Mouse (Mus musculus) macrophage (primary cell): ENCODE data around the gene Mad1l1. TPM values are rescaled to one million over a fixed set of nuclear protein-coding genes. Genes with fewer than 3 reads are reported as not detected.

Experiments used
- H3K27ac ChIP-seq: fragments of 350-480 bp; formaldehyde crosslinking; 2 replicates; pipeline ENCODE4 v1.9.0; 2021
- H3K36me3 ChIP-seq: fragments of 350-480 bp; formaldehyde crosslinking; 2 replicates; pipeline ENCODE4 v1.9.0; 2021; ENCODE audit errors: inconsistent target
- H3K4me3 ChIP-seq: fragments of 350-480 bp; formaldehyde crosslinking; 2 replicates; pipeline ENCODE4 v1.9.0; 2021; ENCODE audit errors: inconsistent target
- H3K79me2 ChIP-seq: fragments of 350-480 bp; formaldehyde crosslinking; 2 replicates; pipeline ENCODE4 v1.9.0; 2021; ENCODE audit errors: inconsistent target
- WGBS: methylation state at CpG from one replicate; pipeline ENCODE4 v1.1.7; 2026; ENCODE audit warnings: inconsistent platforms; ENCODE audit not compliant: missing documents; 5-methylcytosine and 5-hydroxymethylcytosine counted together
- polyA plus RNA-seq: library from polyadenylated mRNA; stranded (reverse); fragments of 250-400 nt; gene quantifications from 3 replicates; pipeline ENCODE4 v1.2.4, GENCODE M21; 2018; ENCODE audit warnings: inconsistent platforms

Mad1l1 gene
- polyA plus RNA-seq, 1 experiment from 2014 or later, result 15.3 TPM

- no peak overlapping the region for H3K4me3 ChIP-seq
- no peak overlapping the region for H3K27ac ChIP-seq
- no peaks in the 10 kb centered on the region for H3K79me2 ChIP-seq
- no peaks in the 10 kb centered on the region for H3K36me3 ChIP-seq
- 96% methylated on average over 4 of the region's 4 CpGs for WGBS
Observed at GRCm38 (mm10) chr5:140026366-140026765, 295.0 kb downstream of the Mad1l1 start.

- Histone ChIP-seq H3K27ac (no peak overlapping the region), H3K79me2 (no peaks in the 10 kb centered on the region), H3K4me3 (no peak overlapping the region), H3K36me3 (no peaks in the 10 kb centered on the region)
- WGBS, result 97% methylated on average over 2 of the region's 2 CpGs
Observed at GRCm38 (mm10) chr5:140025301-140025700, 296.1 kb downstream of the Mad1l1 start.

GRCm38 (mm10) chr5:140023941-140024500 is 297.3 kb downstream of the Mad1l1 start:
- H3K27ac ChIP-seq, result no peak overlapping the region
- no peak overlapping the region for H3K4me3 ChIP-seq
- WGBS, result 64% methylated on average over 3 of the region's 3 CpGs
- H3K36me3 ChIP-seq, result no peaks in the 10 kb centered on the region
- no peaks in the 10 kb centered on the region for H3K79me2 ChIP-seq

- WGBS, result 96% methylated on average over 6 of the region's 6 CpGs
- no peak overlapping the region for H3K4me3 ChIP-seq
- H3K36me3 ChIP-seq, result no peaks in the 10 kb centered on the region
- H3K79me2 ChIP-seq, result no peaks in the 10 kb centered on the region
- no peak overlapping the region for H3K27ac ChIP-seq
Observed at GRCm38 (mm10) chr5:140022861-140023260, 298.5 kb downstream of the Mad1l1 start.

- H3K79me2 ChIP-seq, result no peaks in the 10 kb centered on the region
- no peak overlapping the region for H3K27ac ChIP-seq
- no peak overlapping the region for H3K4me3 ChIP-seq
- H3K36me3 ChIP-seq, result no peaks in the 10 kb centered on the region
- WGBS, result 91% methylated on average over 10 of the region's 10 CpGs
Observed at GRCm38 (mm10) chr5:140021755-140022154, 299.6 kb downstream of the Mad1l1 start.

- no peak overlapping the region for H3K27ac ChIP-seq
- 100% methylated on average over 1 of the region's 1 CpGs for whole genome bisulfite sequencing
Observed at GRCm38 (mm10) chr5:140019616-140020015, 301.7 kb downstream of the Mad1l1 start.

GRCm38 (mm10) chr5:140018780-140019179 is 302.6 kb downstream of the Mad1l1 start:
- Histone ChIP-seq H3K79me2 (no peaks in the 10 kb centered on the region), H3K27ac (no peak overlapping the region), H3K4me3 (no peak overlapping the region), H3K36me3 (no peaks in the 10 kb centered on the region)
- WGBS, result 92% methylated on average over 7 of the region's 7 CpGs

More at GRCm38 (mm10) chr5:140019616-140020015, 301.7 kb downstream of the Mad1l1 start:
- Histone ChIP-seq H3K36me3 (no peaks in the 10 kb centered on the region), H3K79me2 (no peaks in the 10 kb centered on the region), H3K4me3 (no peak overlapping the region)

GRCm38 (mm10) chr5:140016896-140017295 is 304.5 kb downstream of the Mad1l1 start:
- no peaks in the 10 kb centered on the region for H3K79me2 ChIP-seq
- 92% methylated on average over 1 of the region's 1 CpGs for WGBS
- no peak overlapping the region for H3K27ac ChIP-seq
- no peak overlapping the region for H3K4me3 ChIP-seq
- H3K36me3 ChIP-seq, result no peaks in the 10 kb centered on the region

GRCm38 (mm10) chr5:140013652-140014051 is 307.7 kb downstream of the Mad1l1 start:
- H3K79me2 ChIP-seq, result no peaks in the 10 kb centered on the region
- 92% methylated on average over 5 of the region's 5 CpGs for WGBS
- H3K27ac ChIP-seq, result no peak overlapping the region
- no peak overlapping the region for H3K4me3 ChIP-seq
- H3K36me3 ChIP-seq, result no peaks in the 10 kb centered on the region

- Histone ChIP-seq H3K27ac (no peak overlapping the region), H3K4me3 (no peak overlapping the region), H3K36me3 (no peaks in the 10 kb centered on the region), H3K79me2 (no peaks in the 10 kb centered on the region)
- WGBS, result 95% methylated on average over 12 of the region's 12 CpGs
Observed at GRCm38 (mm10) chr5:140012286-140012967, 308.9 kb downstream of the Mad1l1 start.

GRCm38 (mm10) chr5:140010405-140010804 is 310.9 kb downstream of the Mad1l1 start:
- Histone ChIP-seq H3K27ac (no peak overlapping the region), H3K79me2 (no peaks in the 10 kb centered on the region), H3K4me3 (no peak overlapping the region), H3K36me3 (no peaks in the 10 kb centered on the region)
- 85% methylated on average over 3 of the region's 3 CpGs for WGBS

GRCm38 (mm10) chr5:140009083-140009655 is 312.2 kb downstream of the Mad1l1 start:
- Histone ChIP-seq H3K79me2 (no peaks in the 10 kb centered on the region), H3K27ac (no peak overlapping the region), H3K36me3 (no peaks in the 10 kb centered on the region), H3K4me3 (no peak overlapping the region)
- WGBS, result 95% methylated on average over 7 of the region's 7 CpGs

- Histone ChIP-seq H3K4me3 (no peak overlapping the region), H3K36me3 (no peaks in the 10 kb centered on the region), H3K79me2 (no peaks in the 10 kb centered on the region), H3K27ac (no peak overlapping the region)
- WGBS, result 98% methylated on average over 5 of the region's 5 CpGs
Observed at GRCm38 (mm10) chr5:140008523-140008806, 312.9 kb downstream of the Mad1l1 start.

GRCm38 (mm10) chr5:140007656-140008522 is 313.5 kb downstream of the Mad1l1 start:
- H3K36me3 ChIP-seq, result no peaks in the 10 kb centered on the region
- no peak overlapping the region for H3K27ac ChIP-seq
- no peak overlapping the region for H3K4me3 ChIP-seq
- H3K79me2 ChIP-seq, result no peaks in the 10 kb centered on the region
- 80% methylated on average over 9 of the region's 9 CpGs for WGBS

GRCm38 (mm10) chr5:140006861-140007260 is 314.5 kb downstream of the Mad1l1 start:
- Histone ChIP-seq H3K36me3 (no peaks in the 10 kb centered on the region), H3K79me2 (no peaks in the 10 kb centered on the region), H3K4me3 (no peak overlapping the region), H3K27ac (no peak overlapping the region)
- WGBS, result 95% methylated on average over 8 of the region's 8 CpGs
